ENCODE assay signal across 10 mouse cellular contexts in genomic region chr2:152810158-152810941, GRCm38 (mm10). TPM values are rescaled to one million over a fixed set of nuclear protein-coding genes. Genes with fewer than 3 reads are reported as not detected.
A peak's percentile ranks its signal among the peaks of the same experiment; 100 is the strongest.
DNase-seq lines count a peak whose midpoint lies in the region; ATAC-seq and TF ChIP-seq lines count a peak whose summit lies in the region.
"Had no signal": no experiment of that assay in that cellular context is flagged by ENCODE, and none has a peak within 500 bp of the region (broad histone marks: within the 10 kb centered on the region; RNA-seq: fewer than 3 reads in every experiment).

No protein-coding gene starts in this region.

- peak; percentile 97 for DNase-seq in heart, adult 11 months
- no peak for DNase-seq in heart, postnatal 36 days
- no peak for DNase-seq in testis, postnatal 10 days (ENCODE audit: low spot score)
- DNase-seq in spleen, adult 18-20 months, result no peak
- no peak for DNase-seq in adrenal gland, postnatal 36 days
- DNase-seq: forebrain, postnatal 0 days; lung, postnatal 14 days had no signal

- no peak for TF ChIP-seq CTCF in testis, adult 2 months (IDR thresholded peaks at IDR 0.05; ENCODE audit: control insufficient read depth, insufficient read depth, insufficient replicate concordance, low read depth, low read length)
- no peak for TF ChIP-seq CTCF in intestine, postnatal 0 days (IDR thresholded peaks at IDR 0.05; ENCODE audit: low read depth)

- no peak for ATAC-seq in intestine, postnatal 0 days
- ATAC-seq in stomach, embryonic 16.5 days (ENCODE audit: insufficient read depth, low FRiP score), result no peak
- ATAC-seq: forebrain, postnatal 0 days had no signal

- peaks cover 3% of the 10 kb centered on the region; the same call in 1 of the 2 replicates for H3K4me1 ChIP-seq in testis, adult 2 months (ENCODE audit: control insufficient read depth, insufficient read depth, low read length)
- H3K4me1 ChIP-seq in intestine, postnatal 0 days (replicated peaks; ENCODE audit: control insufficient read depth, insufficient read depth, low read length), result peaks cover 21% of the 10 kb centered on the region
- H3K4me1 ChIP-seq in stomach, embryonic 16.5 days (ENCODE audit: control insufficient read depth, insufficient read depth, low read length), result peaks cover 20% of the 10 kb centered on the region

- H3K9ac ChIP-seq in intestine, postnatal 0 days (ENCODE audit: low read depth, low read length), result 0 out of 2 replicates have a peak overlapping the region, but pooled peaks have one; percentile 11
- H3K9ac ChIP-seq in stomach, embryonic 16.5 days (ENCODE audit: low read length), result no peak overlapping the region
- H3K9ac ChIP-seq: forebrain, postnatal 0 days had no signal

- intact Hi-C loops in heart, postnatal 36 days (cut with DNase I), result no loop called here

- no peaks in the 10 kb centered on the region; the same call in 1 of the 2 replicates for H3K36me3 ChIP-seq in testis, adult 2 months (ENCODE audit: control insufficient read depth, insufficient read depth, low read length)
- no peaks in the 10 kb centered on the region for H3K36me3 ChIP-seq in intestine, postnatal 0 days (ENCODE audit: control insufficient read depth, insufficient read depth)
- no peaks in the 10 kb centered on the region for H3K36me3 ChIP-seq in stomach, embryonic 16.5 days (ENCODE audit: control insufficient read depth, insufficient read depth, low read length)

- no peak for TF ChIP-seq POLR2A in testis, adult 2 months (IDR thresholded peaks at IDR 0.05; ENCODE audit: control insufficient read depth, low read depth, low read length)

- WGBS in intestine, postnatal 0 days, result 55% methylated on average over 5 of the region's 5 CpGs
- 70% methylated on average over 5 of the region's 5 CpGs for WGBS in stomach, embryonic 16.5 days

- H3K9me3 ChIP-seq in intestine, postnatal 0 days (ENCODE audit: control insufficient read depth), result no peaks in the 10 kb centered on the region
- H3K9me3 ChIP-seq in stomach, embryonic 16.5 days (replicated peaks; ENCODE audit: control insufficient read depth, low read length), result no peaks in the 10 kb centered on the region

- no peak overlapping the region for H3K4me2 ChIP-seq in intestine, postnatal 0 days (replicated peaks; ENCODE audit: low read depth)
- H3K4me2 ChIP-seq in stomach, embryonic 16.5 days (ENCODE audit: low read depth, low read length), result no peak overlapping the region

- no peaks in the 10 kb centered on the region for H3K27me3 ChIP-seq in testis, adult 2 months (ENCODE audit: control insufficient read depth, insufficient read depth, low read length)
- no peaks in the 10 kb centered on the region for H3K27me3 ChIP-seq in intestine, postnatal 0 days (replicated peaks; ENCODE audit: control insufficient read depth, insufficient read depth, low read length)
- no peaks in the 10 kb centered on the region for H3K27me3 ChIP-seq in stomach, embryonic 16.5 days (ENCODE audit: control insufficient read depth, insufficient read depth, low read length)

- peak overlapping the region; percentile 26; the same call in 1 of the 2 replicates for H3K27ac ChIP-seq in testis, adult 2 months (ENCODE audit: control insufficient read depth, insufficient read depth, low read depth, low read length)
- H3K27ac ChIP-seq in intestine, postnatal 0 days (ENCODE audit: low read depth, low read length), result peak overlapping the region; percentile 78
- peak overlapping the region; percentile 63 for H3K27ac ChIP-seq in stomach, embryonic 16.5 days (ENCODE audit: low read length)

- no peak overlapping the region for H3K4me3 ChIP-seq in testis, adult 2 months (ENCODE audit: control insufficient read depth, low read depth, low read length)
- H3K4me3 ChIP-seq in intestine, postnatal 0 days (ENCODE audit: low read depth, low read length), result no peak overlapping the region
- no peak overlapping the region for H3K4me3 ChIP-seq in stomach, embryonic 16.5 days (replicated peaks; ENCODE audit: low read length)

RNA-seq across cellular contexts. Expression of gene Bcl2l1, which starts 21.2 kb away (rescaled TPM):
- 10 to 100 TPM; 52.5 to 73.5 TPM for total RNA-seq in heart, postnatal 36 days (2021)
- 74.9 and 80.8 TPM in 2 replicates for polyA plus RNA-seq in testis, adult 2 months (2012; rRNA removed)
- polyA plus RNA-seq in intestine, postnatal 0 days (2015; fragmentation: Nextera tagmentation; extraction: Ambion mirVana), result 58.5 and 62.5 TPM in 2 replicates
- 78.1 and 88.8 TPM in 2 replicates for polyA plus RNA-seq in stomach, embryonic 16.5 days (2015; fragmentation: Nextera tagmentation; extraction: Ambion mirVana)
- 10 to 100 TPM; 58.2 to 93.9 TPM for total RNA-seq in adrenal gland, postnatal 36 days (2021)

RNA-seq across cellular contexts. Expression of gene Tpx2, which starts 37.4 kb away (rescaled TPM):
- 1 to 10 TPM in 1 of 2 experiments, under 1 TPM in 1; 0.89 to 1.6 TPM for total RNA-seq in heart, postnatal 36 days (2021)
- 8.2 and 9.0 TPM in 2 replicates for polyA plus RNA-seq in testis, adult 2 months (2012; rRNA removed)
- 15.3 and 16.1 TPM in 2 replicates for polyA plus RNA-seq in intestine, postnatal 0 days (2015; fragmentation: Nextera tagmentation; extraction: Ambion mirVana)
- 59.8 and 60.6 TPM in 2 replicates for polyA plus RNA-seq in stomach, embryonic 16.5 days (2015; fragmentation: Nextera tagmentation; extraction: Ambion mirVana)
- 1 to 10 TPM; 5.1 to 6.2 TPM for total RNA-seq in adrenal gland, postnatal 36 days (2021)

RNA-seq across cellular contexts. Expression of gene Cox4i2, which starts 56.4 kb away (rescaled TPM):
- total RNA-seq in heart, postnatal 36 days (2021), result 10 to 100 TPM; 13.1 to 16.0 TPM
- 0.32 and 0.85 TPM in 2 replicates for polyA plus RNA-seq in testis, adult 2 months (2012; rRNA removed)
- 9.3 and 9.5 TPM in 2 replicates for polyA plus RNA-seq in intestine, postnatal 0 days (2015; fragmentation: Nextera tagmentation; extraction: Ambion mirVana)
- 21.3 and 23.9 TPM in 2 replicates for polyA plus RNA-seq in stomach, embryonic 16.5 days (2015; fragmentation: Nextera tagmentation; extraction: Ambion mirVana)
- total RNA-seq in adrenal gland, postnatal 36 days (2021), result 1 to 10 TPM; 3.0 to 4.0 TPM

Comparison
In these comparisons a context has a peak if more than half of its experiments do, and no peak if none do; other contexts are left out.
1. H3K27ac ChIP-seq: peak in every context shown above with its lines; median percentile 78 in intestine, postnatal 0 days; 63 in stomach, embryonic 16.5 days; 26 in testis, adult 2 months.